Mouse (Mus musculus) mouse embryonic stem cell (cell line): ENCODE measurements around the gene Pnp2.
"Not testable (repeated sequence)": the region's sequence is repeated elsewhere in the genome, so short reads cannot be mapped to it uniquely, and the experiment has no call there.

Source experiments
- in situ Hi-C, 2 experiments: fragments of 300-500 bp; cut with MboI; formaldehyde crosslinking; loops; 1 replicate in 1 of 2; 3 replicates in 1 of 2; pipeline ENCODE4 v1.14.3; 2019 to 2020; ENCODE audit warnings: low sequenced_read_pairs in 2 of 2, low pct_unique_long_range_greater_than_20kb in 1 of 2, mixed read lengths in 1 of 2; ENCODE audit not compliant: unreplicated experiment in 1 of 2

Gene Pnp2

DNA sequence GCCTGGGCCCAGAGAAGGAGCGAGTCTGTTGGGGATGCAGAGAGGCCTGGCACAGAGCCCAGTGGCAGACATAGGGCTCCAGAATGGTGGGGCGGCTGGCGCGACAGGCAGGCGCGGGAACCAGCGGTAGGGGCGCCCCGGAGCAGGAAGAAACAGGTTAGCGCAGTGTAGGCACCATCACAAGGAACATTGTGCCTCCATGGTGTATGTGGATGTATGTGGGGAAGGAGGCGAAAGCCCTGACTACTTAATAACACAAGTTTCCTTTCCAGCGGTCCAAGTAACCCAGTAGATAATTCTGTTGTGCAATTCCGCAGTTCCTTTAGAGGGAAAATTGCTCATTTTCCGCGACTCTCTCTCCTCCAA lies 11.1 kb upstream of the Pnp2 start:
- in situ Hi-C loops = loop anchor here in 1 of 2 experiments (25.0 kb wide), 1 partner anchor 1068 kb away; the partner anchor contains the start of genes Tmem253 and Zfp219

- in situ Hi-C loops = loop anchor here in 1 of 2 experiments (25.0 kb wide), 1 partner anchor 1067 kb away; the partner anchor contains the start of genes Tmem253 and Zfp219
Observed at GRCm38 (mm10) chr14:50945081-50945480, 10.7 kb upstream of the Pnp2 start.

DNA sequence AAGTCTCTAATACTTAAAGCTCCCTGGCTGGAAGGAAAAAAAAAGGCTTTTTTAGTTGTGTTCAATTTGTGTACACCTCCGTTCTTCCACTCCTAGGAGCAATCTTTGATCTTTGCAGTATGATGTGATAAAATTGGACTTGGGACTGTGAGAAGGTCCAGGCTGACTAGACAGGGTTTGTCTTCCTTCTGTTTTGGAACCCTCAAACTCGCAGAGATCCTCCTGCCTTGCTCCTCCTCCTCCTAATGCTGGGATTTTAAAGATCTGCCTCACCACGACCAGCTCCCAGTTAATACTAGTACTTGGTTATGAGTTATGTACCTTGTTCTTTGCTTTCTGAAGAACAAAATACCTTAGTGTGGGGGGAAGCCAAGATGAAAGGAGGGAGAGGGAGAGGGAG lies 10.3 kb upstream of the Pnp2 start:
- in situ Hi-C loops = loop anchor here in 1 of 2 experiments (25.0 kb wide), 1 partner anchor 1067 kb away; the partner anchor contains the start of genes Tmem253 and Zfp219

GRCm38 (mm10) chr14:50955487-50955886 lies 305 bp upstream of the Pnp2 start:
- in situ Hi-C loops = no loop called here

DNA sequence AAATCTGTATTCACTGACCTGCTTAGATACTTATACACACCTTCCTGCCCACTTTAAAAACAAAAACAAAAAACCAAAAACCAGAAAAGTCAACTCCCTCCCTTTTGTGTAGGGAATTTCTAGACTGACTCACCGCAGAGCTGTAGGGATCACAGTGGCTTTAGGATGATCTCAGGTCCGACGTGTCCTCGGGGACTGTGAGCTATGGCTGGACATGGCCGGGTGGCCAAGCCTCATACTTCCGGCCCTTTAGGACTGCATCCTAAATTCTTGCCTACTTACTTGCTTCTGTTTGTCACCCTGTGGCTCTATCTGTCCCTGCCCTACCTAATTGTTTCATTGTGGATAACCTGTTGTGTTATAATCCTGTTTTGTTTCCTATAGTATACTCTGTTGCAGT lies 932 bp downstream of the Pnp2 start:
- in situ Hi-C loops = not testable (repeated sequence)

- in situ Hi-C loops = not testable (repeated sequence)
Observed at GRCm38 (mm10) chr14:50957146-50957545, 1.4 kb downstream of the Pnp2 start.

GRCm38 (mm10) chr14:50958289-50958995 lies 2.6 kb downstream of the Pnp2 start:
- in situ Hi-C loops = not testable (repeated sequence)

DNA sequence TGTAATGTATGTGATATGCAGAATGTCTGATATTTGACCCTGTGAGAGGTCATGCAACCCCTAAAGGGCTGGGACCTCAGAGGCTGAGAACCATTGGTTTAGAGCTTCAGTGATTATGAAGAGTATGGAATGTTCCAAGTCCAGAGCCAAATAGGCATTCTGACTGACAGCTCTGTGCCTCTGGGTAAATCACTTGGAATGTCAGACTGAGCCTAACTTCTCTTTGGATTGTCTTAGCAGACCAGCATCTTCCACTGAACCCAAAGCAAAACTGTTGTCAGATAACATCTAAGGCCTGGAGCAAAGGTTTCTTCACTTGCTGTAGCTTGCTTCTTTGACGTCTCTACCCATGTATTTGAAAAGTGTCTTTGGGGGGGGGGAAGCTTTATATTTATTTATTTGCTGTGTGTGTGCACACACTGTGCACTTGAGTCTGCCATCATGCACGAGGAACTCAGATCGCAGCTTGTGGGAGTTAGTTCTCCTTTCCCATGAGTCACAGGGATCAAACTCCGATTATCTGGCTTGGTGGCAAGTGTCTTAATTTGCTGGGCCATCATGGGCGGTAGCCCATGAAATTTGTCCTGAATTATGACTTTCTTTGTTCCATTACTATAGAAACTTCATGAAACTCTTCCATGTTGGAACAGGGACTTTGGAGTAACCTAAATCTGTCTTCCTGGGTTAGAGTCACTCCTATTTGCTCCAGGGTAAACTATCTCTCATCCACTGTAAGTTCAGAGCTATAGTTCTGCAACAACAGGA lies 12.6 kb downstream of the Pnp2 start:
- in situ Hi-C loops = no loop called here

DNA sequence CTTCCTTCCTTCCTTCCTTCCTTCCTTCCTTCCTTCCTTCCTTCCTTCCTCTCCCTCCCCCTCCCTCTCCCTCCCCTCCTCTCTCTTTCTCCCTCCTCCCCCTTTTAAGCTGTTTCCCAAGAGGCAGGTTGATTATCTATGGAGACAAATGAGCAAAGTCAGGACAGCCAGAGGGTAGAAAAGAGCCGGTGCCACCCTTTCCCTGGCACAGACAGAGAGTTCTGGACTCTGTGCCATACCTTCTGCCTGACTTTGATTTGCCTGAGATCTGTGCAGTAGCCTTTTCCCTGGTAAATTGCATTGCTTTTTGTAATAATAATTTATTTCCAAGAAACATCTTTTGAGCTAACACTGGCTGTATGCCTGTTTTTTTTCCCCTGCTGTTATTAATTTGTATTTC lies 13.2 kb downstream of the Pnp2 start:
- in situ Hi-C loops = no loop called here

DNA sequence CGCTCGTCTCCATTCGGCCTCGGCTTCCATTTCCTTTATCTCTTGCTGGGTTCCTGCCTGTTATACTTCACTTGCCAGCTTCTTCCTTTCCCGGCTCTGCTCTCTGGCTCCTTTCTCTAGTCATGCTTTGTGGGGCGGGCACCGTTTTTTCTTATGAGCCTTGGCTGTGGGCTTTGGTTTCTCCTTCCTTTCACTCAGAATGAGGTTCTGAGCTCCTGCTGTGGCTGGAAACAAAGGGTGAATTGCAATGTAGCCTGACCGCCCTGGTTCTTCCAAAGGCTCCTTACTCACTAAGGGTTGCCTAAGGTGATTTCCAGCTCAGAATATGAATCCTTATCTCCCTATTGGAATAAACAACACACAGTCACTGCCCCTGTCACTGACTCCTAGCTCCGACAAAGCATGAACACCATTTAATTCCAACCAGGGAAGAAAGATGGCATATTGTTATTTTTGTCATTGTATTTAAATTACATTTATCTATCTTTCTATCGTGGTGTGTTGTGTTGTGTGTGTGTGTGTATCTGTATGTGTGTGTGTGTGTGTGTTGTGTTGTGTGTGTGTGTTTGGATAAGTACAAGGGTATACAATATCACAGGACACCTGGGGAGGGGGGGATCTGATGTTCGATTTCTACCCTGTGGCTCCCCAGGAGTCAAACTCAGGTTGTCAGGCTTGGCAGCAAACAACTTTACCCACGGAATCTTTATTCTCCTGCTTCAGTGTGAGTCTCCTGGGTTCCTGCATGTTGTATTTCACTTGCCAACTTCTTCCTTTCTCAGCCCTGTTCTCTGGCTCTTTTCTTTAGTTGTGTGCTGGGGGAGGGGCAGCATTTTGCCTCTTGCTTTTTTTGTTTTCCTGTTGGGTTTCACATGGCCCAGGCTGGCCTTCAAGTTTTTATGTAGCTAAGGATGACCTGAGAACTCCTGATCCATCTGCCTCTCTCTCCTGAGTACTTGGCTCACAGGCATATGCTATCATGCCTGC lies 14.1 kb downstream of the Pnp2 start:
- in situ Hi-C loops = no loop called here

GRCm38 (mm10) chr14:50970822-50971221 lies 15.0 kb downstream of the Pnp2 start:
- in situ Hi-C loops = no loop called here

DNA sequence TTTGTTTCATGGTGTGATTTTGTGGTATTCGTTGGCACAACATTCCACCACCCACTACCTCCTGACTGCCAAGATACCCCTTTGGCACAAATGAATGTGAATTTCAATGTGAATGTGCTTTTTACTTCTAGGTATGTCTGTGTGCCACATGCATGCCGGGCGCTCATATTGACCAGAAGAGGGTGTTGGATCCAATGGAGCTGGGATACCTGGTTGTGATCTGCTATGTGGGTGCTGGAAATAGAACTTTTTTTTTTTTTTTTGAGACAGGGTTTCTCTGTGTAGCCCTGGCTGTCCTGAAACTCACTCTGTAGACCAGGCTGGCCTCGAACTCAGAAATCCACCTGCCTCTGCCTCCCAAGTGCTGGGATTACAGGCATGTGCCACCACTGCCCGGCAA lies 17.3 kb downstream of the Pnp2 start:
- in situ Hi-C loops = not testable (repeated sequence)

GRCm38 (mm10) chr14:50973700-50974099 lies 17.9 kb downstream of the Pnp2 start:
- in situ Hi-C loops = no loop called here

GRCm38 (mm10) chr14:50975001-50975400 lies 19.2 kb downstream of the Pnp2 start:
- in situ Hi-C loops = no loop called here

DNA sequence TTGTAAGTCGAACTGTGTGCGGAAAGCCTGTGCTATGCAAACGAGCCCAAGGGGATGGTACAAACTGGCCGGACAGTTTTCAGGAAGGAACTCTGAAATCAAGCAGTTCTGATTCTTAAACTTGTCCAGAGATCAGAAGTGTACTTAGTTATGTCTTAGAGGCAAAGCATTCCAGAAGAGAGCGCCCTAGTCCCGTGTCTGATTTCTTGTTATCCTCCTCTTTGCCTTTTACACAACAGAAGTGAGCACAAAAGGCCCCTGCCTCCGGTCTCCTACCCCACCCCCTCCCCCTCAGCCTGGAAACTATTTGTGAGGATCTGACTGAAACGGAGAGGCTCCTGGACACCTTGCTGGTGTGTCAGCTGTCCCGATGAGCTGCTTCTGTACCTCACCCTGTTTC lies 20.9 kb downstream of the Pnp2 start:
- in situ Hi-C loops = no loop called here

DNA sequence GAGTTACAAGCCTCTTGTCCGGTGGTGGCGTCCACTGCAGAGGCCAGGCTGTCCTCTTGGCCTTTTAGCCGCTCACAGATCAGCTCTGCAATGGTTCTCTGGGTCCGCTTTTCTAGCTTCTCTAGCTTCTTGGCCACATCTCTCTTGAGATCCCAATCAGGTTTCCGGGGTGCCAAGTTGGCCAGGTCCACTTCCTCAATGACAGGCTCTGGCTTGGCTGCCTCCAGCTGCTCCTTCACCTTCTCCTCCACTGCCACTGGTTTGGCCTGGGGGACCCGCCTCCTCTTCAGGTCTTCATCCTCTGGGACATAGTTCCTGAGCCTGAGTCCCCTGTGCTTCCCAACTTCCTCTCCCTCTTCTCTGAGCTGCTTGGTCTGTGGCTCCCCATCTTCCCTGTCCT lies 22.7 kb downstream of the Pnp2 start:
- in situ Hi-C loops = not testable (repeated sequence)

DNA sequence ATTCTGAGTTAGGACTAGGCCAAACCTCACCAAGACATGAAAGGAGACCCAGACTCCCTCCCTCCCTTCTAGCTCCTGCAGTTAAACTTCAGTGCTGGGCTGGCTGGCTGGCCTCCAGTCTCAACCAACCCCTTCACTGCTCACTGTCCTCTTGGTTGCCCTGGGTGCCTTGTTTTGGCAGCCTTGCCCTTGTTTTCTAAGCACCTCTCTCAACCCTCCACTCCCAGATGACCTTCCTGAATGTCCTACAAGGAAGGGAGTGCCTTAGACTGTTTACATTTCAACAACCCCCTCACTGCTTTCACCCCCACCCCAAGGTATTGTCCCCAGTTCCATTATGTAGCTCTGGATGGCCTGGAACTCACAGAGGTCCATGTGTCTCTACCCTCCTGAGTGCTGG lies 23.8 kb downstream of the Pnp2 start:
- in situ Hi-C loops = no loop called here

- in situ Hi-C loops = no loop called here
Observed at GRCm38 (mm10) chr14:50981207-50981606, 25.4 kb downstream of the Pnp2 start.

DNA sequence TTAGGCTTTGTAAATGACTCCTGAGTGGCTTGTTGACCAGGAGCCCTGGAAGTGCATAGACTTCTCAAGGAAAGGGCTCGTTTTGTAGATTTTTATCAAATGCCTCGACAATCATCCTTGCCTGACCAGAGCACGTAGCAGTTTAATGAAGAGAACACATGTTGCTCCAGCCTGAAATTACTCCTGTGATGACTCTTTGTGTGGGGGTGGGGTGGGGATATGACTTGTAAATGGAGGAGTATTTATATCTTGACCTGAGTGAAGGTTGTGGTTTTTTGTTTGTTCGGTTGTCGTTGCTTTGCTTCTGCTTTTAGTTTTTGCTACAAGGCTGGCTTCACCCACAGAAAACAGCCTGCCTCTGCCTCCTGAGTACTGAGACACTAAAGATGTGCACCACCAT lies 26.0 kb downstream of the Pnp2 start:
- in situ Hi-C loops = no loop called here
